Mouse (Mus musculus) spleen, postnatal 36 days (tissue): ENCODE data around the gene Ppfibp2.
A peak's percentile ranks its signal among the peaks of the same experiment; 100 is the strongest.

Experiments
- DNase-seq, 2 experiments: peaks; one replicate each; pipeline ENCODE4 v3.0.0; 2022; ENCODE audit warnings: low spot score in 2 of 2, mixed read lengths in 1 of 2

The Ppfibp2 gene

DNA sequence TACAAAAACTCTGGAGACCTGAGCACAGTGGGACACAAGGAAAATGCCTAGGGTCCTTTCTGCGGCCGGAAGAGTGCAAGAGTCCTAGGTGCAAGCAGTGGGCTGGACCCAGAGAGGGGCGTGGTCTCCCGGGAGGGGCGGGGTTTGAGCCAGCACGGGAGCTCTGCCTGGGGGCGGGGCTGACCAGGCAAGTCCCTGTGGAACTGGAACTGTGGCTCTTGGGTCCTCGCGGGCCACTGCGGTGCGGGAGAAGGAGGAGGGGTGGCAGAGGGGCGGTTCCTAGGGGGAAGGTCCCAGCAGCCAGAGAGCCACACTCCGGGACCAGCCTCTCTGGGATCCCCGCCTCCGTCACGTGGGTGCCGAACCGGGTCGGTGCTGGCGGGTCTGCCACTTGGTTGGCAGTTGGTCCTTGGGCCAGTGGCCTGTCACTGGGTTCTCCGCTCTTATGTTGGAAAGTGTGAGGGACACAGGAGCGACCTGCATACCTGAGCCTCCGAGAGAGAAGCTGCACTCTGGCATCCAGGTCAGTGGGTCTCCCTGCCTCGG is at the start of gene Ppfibp2:
Gene Ppfibp2 (plus strand): TSS at position 351 of the 546 bp plus-strand sequence.
- peak; percentile 91 to 93 for DNase-seq

DNA sequence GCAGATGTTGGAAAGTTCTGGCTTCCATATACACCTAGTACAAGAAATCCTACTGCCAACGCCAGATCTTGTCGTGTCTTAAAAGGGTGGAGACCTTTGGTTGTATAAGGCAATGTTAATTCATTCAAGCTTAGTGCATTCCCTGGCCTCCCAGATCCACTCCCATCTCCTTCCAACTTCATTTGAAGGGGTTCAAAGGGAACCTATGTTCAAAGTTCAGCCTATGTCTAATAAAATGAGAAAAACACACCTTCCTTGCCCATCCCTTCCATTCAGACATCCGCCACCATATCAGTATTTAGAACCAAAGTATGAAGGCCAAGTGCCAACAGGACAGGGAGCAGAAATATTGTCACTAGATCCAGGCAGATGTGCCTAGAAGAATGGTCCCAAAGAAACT is 47.1 kb upstream of the Ppfibp2 start:
- no peak for DNase-seq

DNA sequence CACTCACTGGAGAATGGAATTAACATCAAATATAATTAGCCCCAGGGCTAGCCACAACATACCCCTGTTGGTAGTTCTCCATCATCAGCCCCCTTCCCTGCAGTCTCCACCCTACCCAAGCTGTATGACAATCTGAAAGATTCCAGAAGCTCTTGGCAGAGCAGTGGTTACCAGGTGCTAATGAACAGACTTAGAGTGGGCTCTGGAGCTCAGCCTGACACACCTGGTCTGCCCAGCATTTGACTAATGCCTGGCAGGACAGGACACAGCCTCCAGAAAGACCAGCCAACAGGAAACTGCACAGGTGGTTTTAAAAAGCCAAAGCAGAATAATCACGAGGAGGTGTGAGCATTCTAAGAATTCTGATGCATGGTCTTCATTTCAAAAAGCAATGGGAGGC is 41.5 kb upstream of the Ppfibp2 start:
- DNase-seq, result no peak

- DNase-seq, result no peak
Measured at GRCm38 (mm10) chr7:107555906-107556305, 39.1 kb upstream of the Ppfibp2 start.

DNA sequence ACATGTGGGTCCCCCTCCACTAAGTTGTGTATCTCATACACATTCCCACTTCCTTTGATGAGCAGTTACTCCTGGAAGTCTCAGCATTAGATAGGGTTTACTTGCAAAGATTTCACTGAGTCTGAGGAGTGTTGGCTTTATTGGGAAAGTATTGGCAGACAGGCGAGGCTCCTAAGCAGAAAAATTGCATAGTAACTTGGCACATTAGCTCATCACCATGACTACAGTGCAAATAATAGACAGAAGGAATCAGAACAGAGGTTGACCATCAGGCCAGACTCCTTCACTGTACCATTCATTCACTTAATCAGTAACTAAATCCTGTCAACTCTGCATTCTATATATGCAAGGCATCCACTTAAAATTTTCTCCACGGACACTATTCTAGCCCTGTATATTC is 34.3 kb upstream of the Ppfibp2 start:
- DNase-seq, result no peak

DNA sequence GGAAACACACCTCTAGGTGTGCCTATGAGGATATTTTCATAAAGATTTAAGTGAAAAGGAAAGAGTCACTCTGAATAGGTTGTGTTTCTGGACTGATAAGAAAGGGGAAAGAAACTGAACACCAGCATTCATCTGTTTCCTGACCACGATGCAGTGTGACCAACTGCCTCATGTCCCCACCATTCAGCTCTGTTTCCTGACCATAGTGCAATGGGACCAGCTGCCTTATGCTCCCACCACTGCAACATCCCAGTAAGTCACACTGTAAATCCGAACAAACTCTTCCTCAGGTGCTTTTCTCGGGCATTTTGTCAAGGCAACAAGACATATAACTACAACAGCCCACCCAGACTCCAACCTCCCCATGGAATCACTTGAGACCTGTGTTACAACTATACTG is 33.4 kb upstream of the Ppfibp2 start:
- no peak for DNase-seq

DNA sequence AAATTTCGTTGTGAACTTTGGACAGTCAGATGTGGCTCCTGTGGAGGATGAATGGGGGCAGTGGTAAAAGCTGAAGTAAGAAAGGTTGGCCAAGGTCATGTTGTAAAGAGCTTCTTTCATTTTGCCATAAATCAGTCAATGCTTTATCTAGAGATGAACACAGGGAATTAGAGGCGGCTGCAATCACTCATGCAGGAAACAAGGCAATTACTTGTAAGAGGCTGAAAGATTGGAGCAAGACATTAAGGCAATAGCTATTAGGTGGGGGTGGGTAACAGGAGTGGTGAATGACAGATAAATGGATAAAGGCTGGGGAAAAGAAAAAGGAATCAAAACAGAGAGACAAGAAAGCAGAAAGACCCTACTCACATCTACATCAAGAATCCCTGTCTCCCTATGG is 31.3 kb upstream of the Ppfibp2 start:
- DNase-seq, result no peak

- DNase-seq, result no peak
Measured at GRCm38 (mm10) chr7:107567261-107567671, 27.7 kb upstream of the Ppfibp2 start, which contains the start of gene Olfml1. Olfml1 (plus strand) TSS chr7:107567446.

DNA sequence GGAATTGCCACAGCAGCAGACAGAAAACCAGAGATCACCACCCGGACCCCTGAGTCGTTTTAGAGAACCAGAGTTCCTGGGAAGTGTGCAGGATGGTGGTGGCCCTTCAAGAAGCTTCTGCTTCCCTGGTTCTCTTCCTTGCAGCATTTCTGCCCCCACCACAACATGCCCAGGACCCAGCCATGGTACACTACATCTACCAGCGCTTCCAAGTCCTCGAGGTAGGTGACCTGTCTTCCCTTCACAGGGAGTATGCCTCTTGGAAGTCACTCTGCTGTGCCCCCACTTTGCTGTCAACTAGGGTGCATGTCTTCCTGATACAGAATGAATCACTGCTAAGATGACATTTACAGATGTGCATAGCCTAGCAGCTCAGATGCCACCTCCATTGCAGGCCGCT is 27.3 kb upstream of the Ppfibp2 start:
- no peak for DNase-seq

DNA sequence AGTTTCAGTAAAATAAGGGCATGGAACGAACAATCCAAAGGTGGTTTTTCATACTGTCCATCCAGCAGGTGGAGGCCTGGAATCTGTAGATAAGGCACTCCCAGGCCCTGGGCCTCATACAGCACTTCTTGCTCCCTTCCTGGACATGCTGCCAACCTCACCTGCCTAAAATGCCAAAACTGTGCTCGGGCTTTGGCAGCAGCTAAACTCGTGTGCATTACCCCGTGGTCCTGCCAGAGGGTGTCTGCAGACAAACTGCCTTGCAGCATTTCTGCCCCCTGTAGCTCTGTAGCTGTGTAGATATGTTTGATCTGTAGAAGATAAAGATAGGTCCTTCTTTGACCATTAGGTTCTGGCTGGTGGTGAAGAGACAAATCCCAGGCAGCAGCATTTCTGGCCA is 26.0 kb upstream of the Ppfibp2 start:
- DNase-seq, result no peak

- no peak for DNase-seq
Measured at GRCm38 (mm10) chr7:107573856-107574255, 21.2 kb upstream of the Ppfibp2 start.

- DNase-seq, result no peak
Measured at GRCm38 (mm10) chr7:107574276-107574675, 20.7 kb upstream of the Ppfibp2 start.

DNA sequence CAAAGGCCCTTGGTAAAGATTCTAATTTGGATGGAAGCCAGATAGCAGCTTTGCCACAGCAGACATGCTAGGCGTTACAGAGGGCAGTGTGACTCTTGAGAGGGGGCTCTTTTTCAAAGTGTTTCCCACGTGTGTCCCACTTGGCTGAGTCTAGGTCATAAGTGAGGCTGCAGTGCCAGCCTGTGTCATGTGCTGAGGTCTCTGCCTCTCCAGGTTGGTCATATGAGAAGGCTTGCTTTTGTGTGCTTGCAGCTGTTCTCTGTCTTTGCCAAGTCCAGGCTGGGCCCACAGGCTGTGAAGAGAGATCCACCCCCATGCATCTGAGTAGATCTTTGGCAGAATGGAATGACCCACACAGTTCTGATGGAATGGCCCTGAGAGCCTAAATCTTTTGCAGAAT is 2.4 kb upstream of the Ppfibp2 start:
- no peak for DNase-seq

GRCm38 (mm10) chr7:107593904-107594303 is 1.1 kb upstream of the Ppfibp2 start:
- DNase-seq, result peak; percentile 78

DNA sequence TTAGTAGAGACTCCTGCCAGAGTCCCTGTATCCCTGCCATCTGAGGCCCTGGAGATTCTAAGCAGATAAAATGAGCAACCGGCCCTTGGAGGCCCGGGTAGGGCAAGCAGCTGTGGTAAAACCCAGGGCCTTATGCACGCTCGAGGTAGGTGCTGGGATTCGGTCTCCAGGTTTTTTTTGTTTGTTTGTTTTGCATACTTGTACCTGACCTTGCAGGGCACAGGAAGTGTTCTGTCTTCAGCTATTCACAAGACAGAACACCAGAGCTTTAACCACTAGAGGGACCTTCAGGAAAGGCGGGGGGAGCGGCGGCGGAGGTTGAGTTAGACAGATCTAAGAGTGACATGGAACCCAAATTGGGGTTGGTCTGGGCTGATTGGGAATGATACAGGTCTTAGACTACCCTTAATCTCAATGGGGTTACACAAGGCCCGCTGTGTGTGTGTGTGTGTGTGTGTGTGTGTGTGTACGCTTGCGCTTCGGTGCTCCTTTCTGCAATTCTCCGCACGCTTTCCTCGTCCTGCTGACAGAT is 616 bp upstream of the Ppfibp2 start:
- DNase-seq, result peak; percentile 67 to 79

GRCm38 (mm10) chr7:107595426-107595825 is 419 bp downstream of the Ppfibp2 start:
- no peak for DNase-seq

DNA sequence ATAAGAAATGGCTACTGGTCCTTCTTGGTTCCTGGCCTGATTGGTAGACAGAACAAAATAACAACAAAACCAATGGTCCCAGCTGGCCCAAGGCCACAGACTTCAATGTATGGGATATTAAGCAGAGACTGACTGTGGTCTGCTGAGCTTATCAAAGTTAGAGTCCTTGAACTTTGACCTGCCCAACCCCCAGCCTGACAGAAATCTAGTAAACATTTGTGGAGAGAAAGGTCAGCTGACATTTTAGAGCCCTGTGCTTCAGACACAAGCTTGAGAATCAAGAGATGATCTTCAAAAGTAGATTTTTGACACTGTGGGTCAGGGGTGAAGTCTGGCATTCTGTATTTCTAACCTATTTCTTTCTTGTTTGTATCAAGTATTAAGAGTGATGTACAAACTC is 1.7 kb downstream of the Ppfibp2 start:
- no peak for DNase-seq

- no peak for DNase-seq
Measured at GRCm38 (mm10) chr7:107597956-107598355, 2.9 kb downstream of the Ppfibp2 start.

DNA sequence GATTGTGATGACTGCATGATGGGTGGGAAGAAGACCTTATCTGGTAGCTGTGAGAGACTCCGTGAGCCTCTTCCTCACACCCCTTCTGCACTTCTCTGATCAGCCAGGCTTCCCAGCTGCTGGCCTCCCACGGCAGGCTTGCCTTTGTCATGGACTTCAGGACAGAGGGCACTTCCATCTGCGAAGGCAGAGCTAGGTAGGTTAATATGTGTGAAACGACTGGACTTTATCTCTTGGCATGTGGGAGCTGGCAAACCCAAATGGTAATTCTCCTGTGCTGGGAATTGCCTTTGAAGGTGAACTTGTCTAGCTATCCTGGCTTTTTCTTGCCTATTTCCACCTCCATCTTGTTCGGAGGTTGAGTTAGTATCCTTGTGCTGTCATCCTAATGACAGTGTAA is 5.6 kb downstream of the Ppfibp2 start:
- DNase-seq, result no peak

- no peak for DNase-seq
Measured at GRCm38 (mm10) chr7:107602505-107602904, 7.5 kb downstream of the Ppfibp2 start.

DNA sequence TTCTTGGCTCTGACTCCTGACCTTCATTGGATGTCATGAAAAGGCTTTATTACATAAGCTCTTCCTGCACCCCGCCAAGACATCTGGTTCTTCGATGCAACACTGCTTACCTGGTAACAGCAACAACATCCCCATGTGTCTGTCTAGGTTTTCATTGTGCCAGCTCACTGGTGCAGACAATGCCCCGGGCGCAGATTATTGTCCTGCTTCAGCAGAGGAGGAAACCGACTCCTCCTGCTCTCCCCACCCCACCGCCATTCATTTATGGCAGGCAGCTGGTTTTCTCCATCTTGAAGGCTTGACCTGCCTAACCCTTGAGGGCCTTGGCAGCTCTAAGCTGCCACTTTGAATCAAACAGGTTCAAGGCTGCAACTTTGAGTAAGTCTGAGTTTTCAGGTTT is 7.9 kb downstream of the Ppfibp2 start:
- DNase-seq, result no peak

DNA sequence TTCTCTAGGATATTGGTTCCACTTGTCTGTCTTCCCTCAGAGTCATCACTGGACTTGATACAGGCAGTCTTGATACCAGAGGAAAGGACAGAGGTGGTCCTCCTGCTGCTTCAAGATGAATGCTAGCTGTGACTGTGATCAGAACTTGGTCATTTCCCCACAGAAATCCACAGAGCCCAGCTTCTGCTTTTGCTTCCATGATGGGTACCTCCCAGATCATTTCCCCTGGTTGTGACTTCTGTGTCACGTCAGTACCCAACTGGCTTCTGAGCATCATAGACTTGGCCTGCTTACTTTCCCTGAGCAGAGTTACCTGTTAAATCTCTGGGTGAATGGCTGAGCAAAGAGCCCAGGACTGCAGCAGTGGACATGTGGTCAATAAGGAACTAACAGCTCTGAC is 12.8 kb downstream of the Ppfibp2 start:
- no peak for DNase-seq

- peak; percentile 38 to 47 for DNase-seq
Measured at GRCm38 (mm10) chr7:107609622-107610255, 14.7 kb downstream of the Ppfibp2 start.

- DNase-seq, result no peak
Measured at GRCm38 (mm10) chr7:107610880-107611279, 15.9 kb downstream of the Ppfibp2 start.
